Mouse (Mus musculus) thymus, adult 2 months (tissue): Measurements from ENCODE around the gene Naa11. TPM values are rescaled to one million over a fixed set of nuclear protein-coding genes. Genes with fewer than 3 reads are reported as not detected.

ENCODE experiments used
- DNase-seq: peaks from one replicate; pipeline ENCODE4 v3.0.0; 2021
- H3K27ac ChIP-seq: fragments of 200-500 bp; 2 replicates; pipeline ENCODE4 v1.5.1; 2012; ENCODE audit warnings: low read length, control low read depth; ENCODE audit not compliant: control insufficient read depth, insufficient read depth
- H3K27me3 ChIP-seq: fragments of 200-500 bp; 2 replicates; pipeline ENCODE4 v1.6.1; 2012; ENCODE audit warnings: mild to moderate bottlenecking, low read length, moderate library complexity, mixed read lengths; ENCODE audit not compliant: control insufficient read depth, insufficient read depth
- H3K36me3 ChIP-seq: fragments of 200-500 bp; 2 replicates; pipeline ENCODE4 v1.6.1; 2012; ENCODE audit warnings: mild to moderate bottlenecking, low read length, moderate library complexity; ENCODE audit not compliant: control insufficient read depth, insufficient read depth
- H3K4me1 ChIP-seq: fragments of 200-500 bp; replicated peaks from 2 replicates; pipeline ENCODE4 v1.6.1; 2012; ENCODE audit warnings: low read length; ENCODE audit not compliant: control insufficient read depth, insufficient read depth
- H3K4me3 ChIP-seq: fragments of 200-500 bp; 2 replicates; pipeline ENCODE4 v1.5.1; 2012; ENCODE audit warnings: mild to moderate bottlenecking, low read length, control low read depth, moderate library complexity; ENCODE audit not compliant: control insufficient read depth, insufficient read depth
- CTCF ChIP-seq: fragments of 200-500 bp; IDR thresholded peaks from 2 replicates; pipeline ENCODE4 v1.5.1; 2012; ENCODE audit warnings: mild to moderate bottlenecking, control low read depth, low read length, moderate library complexity, borderline replicate concordance; ENCODE audit not compliant: control insufficient read depth, poor library complexity, insufficient read depth; ENCODE audit errors: extremely low read depth
- POLR2A ChIP-seq: fragments of 200-500 bp; IDR thresholded peaks from 2 replicates; pipeline ENCODE4 v1.6.1; 2012; ENCODE audit warnings: mild to moderate bottlenecking, low read length, control low read depth, moderate library complexity; ENCODE audit not compliant: control insufficient read depth, poor library complexity, insufficient read depth; ENCODE audit errors: extremely low read depth
- WGBS: fragments of 180-500 bp; shearing (Covaris S2); methylation state at CpG from one replicate; pipeline ENCODE4 v1.1.7; 2018; 5-methylcytosine and 5-hydroxymethylcytosine counted together
- polyA plus RNA-seq: library from polyadenylated mRNA; depleted of rRNA; stranded (reverse); fragments of >200 nt; gene quantifications from 2 replicates; pipeline ENCODE4 v1.2.3, GENCODE M21; 2012

The Naa11 gene
- polyA plus RNA-seq, 1 experiment: not detected

GRCm38 (mm10) chr5:97410190-97410589 lies 18.0 kb upstream of the Naa11 start:
- DNase-seq: no peak
- Histone ChIP-seq H3K27me3 (no peaks in the 10 kb centered on the region), H3K36me3 (no peaks in the 10 kb centered on the region), H3K4me3 (no peak overlapping the region), H3K4me1 (no peaks in the 10 kb centered on the region), H3K27ac (no peak overlapping the region)
- no peak for TF ChIP-seq CTCF
- TF ChIP-seq POLR2A: no peak
- WGBS: 96% methylated on average over 6 of the region's 6 CpGs

GRCm38 (mm10) chr5:97409234-97409704 lies 17.1 kb upstream of the Naa11 start:
- H3K4me1 ChIP-seq: no peaks in the 10 kb centered on the region
- H3K27ac ChIP-seq: no peak overlapping the region
- H3K4me3 ChIP-seq: no peak overlapping the region
- DNase-seq: no peak
- H3K36me3 ChIP-seq: no peaks in the 10 kb centered on the region
- TF ChIP-seq POLR2A: no peak
- H3K27me3 ChIP-seq: no peaks in the 10 kb centered on the region
- 87% methylated on average over 4 of the region's 4 CpGs for WGBS

GRCm38 (mm10) chr5:97401042-97401441 lies 8.9 kb upstream of the Naa11 start:
- Histone ChIP-seq H3K27me3 (no peaks in the 10 kb centered on the region), H3K4me3 (no peak overlapping the region), H3K36me3 (no peaks in the 10 kb centered on the region), H3K4me1 (peaks cover 2% of the 10 kb centered on the region; the same call in 1 of the 2 replicates), H3K27ac (no peak overlapping the region)
- no peak for DNase-seq
- TF ChIP-seq POLR2A: no peak
- no peak for TF ChIP-seq CTCF

- no peak overlapping the region for H3K4me3 ChIP-seq
- H3K4me1 ChIP-seq: peaks cover 2% of the 10 kb centered on the region; the same call in 1 of the 2 replicates
- no peak overlapping the region for H3K27ac ChIP-seq
- DNase-seq: no peak
- WGBS: 5% methylated on average over 4 of the region's 4 CpGs
- no peaks in the 10 kb centered on the region for H3K27me3 ChIP-seq
- H3K36me3 ChIP-seq: no peaks in the 10 kb centered on the region
- TF ChIP-seq CTCF (no peak), POLR2A (no peak)
Measured at GRCm38 (mm10) chr5:97397585-97397984, 5.4 kb upstream of the Naa11 start.

GRCm38 (mm10) chr5:97387622-97388021 lies 4.6 kb downstream of the Naa11 start:
- Histone ChIP-seq H3K27me3 (no peaks in the 10 kb centered on the region), H3K27ac (no peak overlapping the region), H3K36me3 (no peaks in the 10 kb centered on the region), H3K4me3 (no peak overlapping the region), H3K4me1 (no peaks in the 10 kb centered on the region)
- 88% methylated on average over 6 of the region's 6 CpGs for WGBS
- no peak for DNase-seq
- TF ChIP-seq CTCF (no peak), POLR2A (no peak)

- no peak for TF ChIP-seq POLR2A
- TF ChIP-seq CTCF: no peak
- H3K4me1 ChIP-seq: no peaks in the 10 kb centered on the region
Measured at GRCm38 (mm10) chr5:97384399-97384798, 7.8 kb downstream of the Naa11 start.

GRCm38 (mm10) chr5:97382548-97383222 lies 9.5 kb downstream of the Naa11 start:
- 89% methylated on average over 14 of the region's 14 CpGs for WGBS
- TF ChIP-seq CTCF: no peak
- no peak for TF ChIP-seq POLR2A
- Histone ChIP-seq H3K4me1 (no peaks in the 10 kb centered on the region), H3K27ac (no peak overlapping the region), H3K27me3 (no peaks in the 10 kb centered on the region), H3K36me3 (no peaks in the 10 kb centered on the region), H3K4me3 (no peak overlapping the region)
- no peak for DNase-seq

More at GRCm38 (mm10) chr5:97384399-97384798, 7.8 kb downstream of the Naa11 start:
- Histone ChIP-seq H3K27me3 (no peaks in the 10 kb centered on the region), H3K27ac (no peak overlapping the region), H3K36me3 (no peaks in the 10 kb centered on the region), H3K4me3 (no peak overlapping the region)
- no peak for DNase-seq
- WGBS: 12% methylated on average over 4 of the region's 4 CpGs
